Mouse (Mus musculus) stomach, postnatal 0 days (tissue): ENCODE measurements around the gene Copz2.
A peak's percentile ranks its signal among the peaks of the same experiment; 100 is the strongest.

Source experiments
- CTCF ChIP-seq: IDR thresholded peaks from 2 replicates; pipeline ENCODE4 v1.5.1; 2016; ENCODE audit warnings: antibody characterized with exemption, low read depth, mild to moderate bottlenecking, moderate library complexity
- EP300 ChIP-seq: optimal IDR thresholded peaks from 2 replicates; pipeline ENCODE3; 2016; ENCODE audit warnings: antibody characterized with exemption

GRCm38 (mm10) chr11:96910003-96910402 is 60.3 kb downstream of the Copz2 start:
- TF ChIP-seq CTCF (peak; percentile 91), EP300 (no peak)
